Mouse (Mus musculus) intestine, embryonic 16.5 days (tissue): ENCODE data around the gene Sox15. TPM values are rescaled to one million over a fixed set of nuclear protein-coding genes. Genes with fewer than 3 reads are reported as not detected.
"Not testable (repeated sequence)": the region's sequence is repeated elsewhere in the genome, so short reads cannot be mapped to it uniquely, and the experiment has no call there.

Experiments used
- ATAC-seq: fragments of 200-750 bp; cut with Nextera tagmentation; 2 replicates; pipeline ENCODE4 v1.8.0; 2017; ENCODE audit warnings: moderate TSS enrichment, moderate library complexity
- H3K27ac ChIP-seq: fragments of 300-500 bp; sonication (generic); 2 replicates; pipeline ENCODE4 v1.5.1; 2014; ENCODE audit warnings: mild to moderate bottlenecking, low read length
- H3K27me3 ChIP-seq: fragments of 300-500 bp; sonication (generic); replicated peaks from 2 replicates; pipeline ENCODE4 v1.6.1; 2014; ENCODE audit warnings: low read length, control low read depth, mixed read lengths; ENCODE audit not compliant: control insufficient read depth, insufficient read depth
- H3K36me3 ChIP-seq: fragments of 300-500 bp; sonication (generic); 2 replicates; pipeline ENCODE4 v1.6.1; 2014; ENCODE audit warnings: low read length, control low read depth; ENCODE audit not compliant: control insufficient read depth, insufficient read depth
- H3K4me1 ChIP-seq: fragments of 300-500 bp; sonication (generic); 2 replicates; pipeline ENCODE4 v1.6.1; 2014; ENCODE audit warnings: low read length, control low read depth, mixed read lengths; ENCODE audit not compliant: control insufficient read depth, insufficient read depth
- H3K4me2 ChIP-seq: fragments of 300-500 bp; sonication (generic); 2 replicates; pipeline ENCODE4 v1.6.1; 2014; ENCODE audit warnings: low read depth, low read length, control low read depth
- H3K4me3 ChIP-seq: fragments of 300-500 bp; sonication (generic); 2 replicates; pipeline ENCODE4 v1.5.1; 2014; ENCODE audit warnings: mild to moderate bottlenecking, low read length
- H3K9ac ChIP-seq: fragments of 300-500 bp; sonication (generic); 2 replicates; pipeline ENCODE4 v1.6.1; 2014; ENCODE audit warnings: low read depth, low read length
- H3K9me3 ChIP-seq: fragments of 300-500 bp; sonication (generic); 2 replicates; pipeline ENCODE4 v1.6.1; 2016; ENCODE audit warnings: low read length, control low read depth; ENCODE audit not compliant: control insufficient read depth
- WGBS: fragments of 180-500 bp; shearing (Covaris S2); extraction: QIAGEN DNeasy Blood & Tissue Kit; methylation state at CpG from one replicate; pipeline ENCODE4 v1.1.7; 2014; 5-methylcytosine and 5-hydroxymethylcytosine counted together
- polyA plus RNA-seq: library from polyadenylated mRNA; unstranded; fragments of >200 nt; fragmentation: Nextera tagmentation; extraction: Ambion mirVana; gene quantifications from 2 replicates; pipeline ENCODE4 v1.2.1, GENCODE M21; 2015

The Sox15 gene
- polyA plus RNA-seq, 1 experiment from 2014 or later: not detected

DNA sequence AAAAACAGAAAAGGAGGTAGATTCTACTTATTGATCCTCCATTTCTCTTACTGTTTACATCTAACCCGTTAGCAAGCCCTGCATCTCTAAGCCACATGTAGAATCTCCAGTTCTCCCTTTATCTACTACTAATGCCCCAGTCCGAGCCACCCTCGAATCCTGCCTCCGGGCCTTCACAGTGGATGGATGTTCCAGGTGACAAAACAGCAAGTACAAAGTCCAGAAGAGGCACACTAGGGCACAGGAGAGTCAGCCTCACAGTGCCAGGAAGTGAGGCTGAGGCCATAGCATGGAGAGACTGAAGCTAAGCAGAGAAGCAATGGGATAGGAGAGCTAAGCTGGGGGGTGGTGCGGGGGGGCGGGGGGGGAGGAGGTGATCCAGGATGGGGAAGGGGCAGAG lies 37.7 kb downstream of the Sox15 start:
- Histone ChIP-seq H3K36me3 (no peaks in the 10 kb centered on the region), H3K4me2 (no peak overlapping the region), H3K4me1 (peaks cover 9% of the 10 kb centered on the region), H3K27ac (no peak overlapping the region), H3K4me3 (no peak overlapping the region), H3K9ac (no peak overlapping the region), H3K9me3 (no peaks in the 10 kb centered on the region), H3K27me3 (no peaks in the 10 kb centered on the region)
- ATAC-seq: peak; percentile 65
- 67% methylated on average over 6 of the region's 6 CpGs for WGBS

GRCm38 (mm10) chr11:69693421-69693965 lies 38.4 kb downstream of the Sox15 start:
- 62% methylated on average over 11 of the region's 11 CpGs for WGBS
- Histone ChIP-seq H3K27ac (no peak overlapping the region), H3K36me3 (no peaks in the 10 kb centered on the region), H3K27me3 (no peaks in the 10 kb centered on the region), H3K4me3 (no peak overlapping the region), H3K9ac (no peak overlapping the region), H3K4me1 (peaks cover 9% of the 10 kb centered on the region), H3K4me2 (no peak overlapping the region), H3K9me3 (no peaks in the 10 kb centered on the region)
- ATAC-seq: no peak

DNA sequence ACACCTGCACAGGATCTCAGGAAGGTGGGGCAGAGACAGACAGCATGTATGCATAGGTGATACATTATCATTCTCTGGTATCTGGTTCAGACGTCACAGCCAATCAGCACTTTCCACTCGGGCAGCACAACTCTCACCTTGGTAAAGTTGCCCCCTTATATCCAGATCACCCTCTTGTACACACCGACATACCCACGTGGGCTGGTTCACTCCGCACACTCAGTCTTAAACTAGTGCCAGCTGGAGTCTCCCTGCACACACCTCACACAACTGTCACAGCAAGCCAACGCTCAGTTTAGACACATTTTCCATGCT lies 39.9 kb downstream of the Sox15 start:
- Histone ChIP-seq H3K36me3 (no peaks in the 10 kb centered on the region), H3K4me1 (peaks cover 9% of the 10 kb centered on the region), H3K27me3 (no peaks in the 10 kb centered on the region), H3K9ac (peak overlapping the region; percentile 81), H3K27ac (peak overlapping the region; percentile 63; the same call in 1 of the 2 replicates), H3K4me2 (peak overlapping the region; percentile 90), H3K4me3 (peak overlapping the region; percentile 62), H3K9me3 (no peaks in the 10 kb centered on the region)
- WGBS: 29% methylated on average over 6 of the region's 6 CpGs
- ATAC-seq: no peak

- Histone ChIP-seq H3K4me1 (peaks cover 9% of the 10 kb centered on the region), H3K4me2 (peak within 1 kb of the TSS; percentile 90), H3K9ac (peak within 1 kb of the TSS; percentile 81), H3K27me3 (no peaks in the 10 kb centered on the region), H3K9me3 (no peaks in the 10 kb centered on the region), H3K4me3 (peak within 1 kb of the TSS; percentile 62), H3K27ac (peak within 1 kb of the TSS; percentile 63), H3K36me3 (no peaks in the 10 kb centered on the region)
- peak; percentile 77 for ATAC-seq
- WGBS: 7% methylated on average over 35 of the region's 41 CpGs
Observed at GRCm38 (mm10) chr11:69695361-69696181, 40.5 kb downstream of the Sox15 start, which contains the start of the genes Tnfsf12 and Tnfsfm13. Gene Tnfsf12 (minus strand): TSS chr11:69695849. Gene Tnfsfm13 (minus strand): TSS chr11:69696098.

DNA sequence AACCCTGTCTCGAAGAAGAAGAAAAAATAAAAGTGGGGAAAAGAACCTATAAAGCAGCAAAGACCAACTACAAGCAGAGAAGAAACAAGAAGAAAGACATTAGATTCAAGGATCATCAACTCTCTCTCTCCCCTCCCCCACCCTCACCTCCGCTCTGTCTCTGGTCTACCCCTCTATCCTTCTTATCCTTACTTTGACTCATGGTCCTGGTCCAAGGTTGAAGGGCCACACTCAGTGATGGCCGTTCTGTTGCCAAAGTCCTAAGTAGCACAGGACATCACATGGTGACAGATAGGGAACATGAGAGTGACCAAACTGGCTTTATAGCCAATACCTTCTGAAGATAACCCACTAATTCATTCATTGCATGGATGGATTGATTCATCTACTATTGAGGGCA lies 42.3 kb downstream of the Sox15 start:
- Histone ChIP-seq H3K27me3 (no peaks in the 10 kb centered on the region), H3K9me3 (no peaks in the 10 kb centered on the region), H3K4me1 (peaks cover 9% of the 10 kb centered on the region), H3K4me2 (no peak overlapping the region), H3K36me3 (no peaks in the 10 kb centered on the region), H3K9ac (no peak overlapping the region), H3K4me3 (no peak overlapping the region), H3K27ac (no peak overlapping the region)
- 87% methylated on average over 3 of the region's 3 CpGs for WGBS
- no peak for ATAC-seq

DNA sequence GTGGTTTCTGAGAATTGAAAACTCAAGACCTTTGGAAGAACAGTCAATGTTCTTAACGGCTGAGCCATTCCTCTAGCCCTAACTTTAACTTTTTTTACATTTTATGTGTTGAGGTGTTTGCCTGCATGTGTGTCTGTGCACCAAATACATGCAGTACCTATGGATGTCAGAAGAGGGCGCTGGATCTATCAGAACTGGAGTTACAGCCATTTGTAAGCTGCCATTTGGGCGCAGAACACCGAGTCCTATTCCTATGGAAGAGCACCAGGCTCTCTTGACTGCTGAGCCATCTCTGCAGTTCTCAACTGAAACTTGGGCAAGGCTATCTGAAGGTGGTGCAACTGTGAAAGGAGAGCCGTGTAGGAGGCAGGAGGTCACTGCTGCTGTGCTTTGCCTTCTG lies 43.5 kb downstream of the Sox15 start:
- Histone ChIP-seq H3K36me3 (no peaks in the 10 kb centered on the region), H3K4me3 (no peak overlapping the region), H3K4me1 (peaks cover 4% of the 10 kb centered on the region), H3K9ac (no peak overlapping the region), H3K27me3 (no peaks in the 10 kb centered on the region), H3K9me3 (no peaks in the 10 kb centered on the region), H3K27ac (no peak overlapping the region), H3K4me2 (no peak overlapping the region)
- no peak for ATAC-seq
- WGBS: 69% methylated on average over 5 of the region's 5 CpGs

DNA sequence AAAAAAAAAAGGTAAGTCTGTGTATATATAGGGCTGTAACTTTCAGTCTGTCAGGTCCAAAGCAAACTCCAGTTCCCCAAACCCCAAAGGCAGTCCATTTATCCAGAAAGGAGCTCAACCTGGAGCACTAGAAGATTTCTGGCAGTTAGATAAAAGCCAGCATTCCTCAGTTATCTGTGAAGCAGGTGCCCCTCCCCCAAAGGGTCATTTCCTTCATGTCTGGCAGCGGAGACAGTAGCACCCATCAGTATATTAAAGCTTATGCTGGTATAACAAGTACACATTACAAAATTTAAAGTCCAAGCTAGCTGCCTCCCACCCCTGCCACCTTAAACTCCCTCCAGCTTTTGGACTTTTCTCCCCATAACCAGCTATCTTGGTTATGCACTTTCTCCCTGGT lies 44.5 kb downstream of the Sox15 start:
- Histone ChIP-seq H3K4me2 (no peak overlapping the region), H3K27me3 (no peaks in the 10 kb centered on the region), H3K4me1 (peaks cover 4% of the 10 kb centered on the region), H3K4me3 (no peak overlapping the region), H3K36me3 (no peaks in the 10 kb centered on the region), H3K9me3 (no peaks in the 10 kb centered on the region), H3K9ac (no peak overlapping the region), H3K27ac (no peak overlapping the region)
- ATAC-seq: no peak
- 19% methylated on average over 1 of the region's 1 CpGs for WGBS

GRCm38 (mm10) chr11:69702886-69703285 lies 47.8 kb downstream of the Sox15 start:
- ATAC-seq: not testable (repeated sequence)

GRCm38 (mm10) chr11:69703381-69703780 lies 48.3 kb downstream of the Sox15 start:
- not testable (repeated sequence) for ATAC-seq, H3K4me3 ChIP-seq, H3K27me3 ChIP-seq, H3K9ac ChIP-seq, H3K9me3 ChIP-seq, H3K4me2 ChIP-seq, H3K4me1 ChIP-seq, H3K27ac ChIP-seq, H3K36me3 ChIP-seq
- 66% methylated on average over 2 of the region's 3 CpGs for WGBS

More at GRCm38 (mm10) chr11:69702886-69703285, 47.8 kb downstream of the Sox15 start:
- not testable (repeated sequence) for H3K4me2 ChIP-seq, H3K27ac ChIP-seq, H3K36me3 ChIP-seq, H3K9ac ChIP-seq, H3K27me3 ChIP-seq, H3K9me3 ChIP-seq, H3K4me3 ChIP-seq, H3K4me1 ChIP-seq
- WGBS: 95% methylated on average over 9 of the region's 10 CpGs
